Mouse (Mus musculus) CH12.LX (cell line): ENCODE measurements around the gene Htt. TPM values are rescaled to one million over a fixed set of nuclear protein-coding genes. Genes with fewer than 3 reads are reported as not detected.

Experiments
- DNase-seq: peaks from one replicate; pipeline ENCODE4 v3.0.0-alpha.2; 2013; ENCODE audit errors: extremely low read depth
- H3K27ac ChIP-seq: 2 replicates; pipeline ENCODE4 v1.5.1; 2012; ENCODE audit warnings: low read depth, mild to moderate bottlenecking, control low read depth, moderate library complexity; ENCODE audit not compliant: insufficient read depth
- H3K27me3 ChIP-seq: replicated peaks from 2 replicates; pipeline ENCODE3; 2012; ENCODE audit warnings: inconsistent platforms
- H3K36me3 ChIP-seq, 2 experiments: replicated peaks in 1 of 2; 2 replicates each; pipeline versions ENCODE3 to v1.6.1; 2012; ENCODE audit warnings: inconsistent platforms in 1 of 2, low read length in 1 of 2, mild to moderate bottlenecking in 1 of 2, mixed read lengths in 1 of 2, moderate library complexity in 1 of 2; ENCODE audit not compliant: control insufficient read depth in 1 of 2, insufficient read depth in 1 of 2
- H3K4me1 ChIP-seq, 2 experiments: 2 replicates each; pipeline ENCODE4 v1.6.1; 2012; ENCODE audit warnings: inconsistent platforms in 1 of 2, moderate library complexity in 1 of 2; ENCODE audit not compliant: insufficient read depth in 2 of 2, control insufficient read depth in 1 of 2
- H3K4me2 ChIP-seq: 2 replicates; pipeline ENCODE4 v1.6.1; 2012; ENCODE audit warnings: low read depth, mild to moderate bottlenecking, control low read depth; ENCODE audit not compliant: poor library complexity, insufficient read depth, severe bottlenecking
- H3K4me3 ChIP-seq, 3 experiments: fragments of 150-350 bp in 1 of 3; sonication (generic) in 1 of 3; replicated peaks in 1 of 3; 2 replicates each; pipeline versions ENCODE3 to v1.5.1; 2011 to 2012; ENCODE audit warnings: low read depth in 2 of 3, low read length in 2 of 3, mild to moderate bottlenecking in 2 of 3, moderate library complexity in 2 of 3, control low read depth in 1 of 3, improper control_type of control experiment in 1 of 3, inconsistent platforms in 1 of 3, mixed read lengths in 1 of 3; ENCODE audit not compliant: poor library complexity in 1 of 3
- H3K79me2 ChIP-seq: replicated peaks from 2 replicates; pipeline ENCODE4 v1.6.1; 2012; ENCODE audit warnings: mild to moderate bottlenecking, moderate library complexity; ENCODE audit not compliant: control insufficient read depth, poor library complexity, insufficient read depth, severe bottlenecking; ENCODE audit errors: extremely low read depth
- H3K9ac ChIP-seq: 2 replicates; pipeline ENCODE4 v1.6.1; 2012; ENCODE audit warnings: low read depth, mild to moderate bottlenecking, control low read depth, moderate library complexity; ENCODE audit not compliant: insufficient read depth
- H3K9me3 ChIP-seq: replicated peaks from 2 replicates; pipeline ENCODE3; 2012; ENCODE audit warnings: low read length, inconsistent platforms, mixed read lengths
- BHLHE40 ChIP-seq: IDR thresholded peaks from 2 replicates; pipeline ENCODE4 v1.6.1; 2011; ENCODE audit warnings: mild to moderate bottlenecking, low read depth, low read length, improper control_type of control experiment
- CHD2 ChIP-seq: IDR thresholded peaks from 2 replicates; pipeline ENCODE4 v1.6.1; 2011; ENCODE audit warnings: low read length, improper control_type of control experiment
- GABPA ChIP-seq: IDR thresholded peaks from 2 replicates; pipeline ENCODE4 v1.6.1; 2012; ENCODE audit warnings: low read depth, low read length, improper control_type of control experiment, inconsistent platforms; ENCODE audit not compliant: insufficient replicate concordance
- HCFC1 ChIP-seq: IDR thresholded peaks from 2 replicates; pipeline ENCODE4 v1.6.1; 2012; ENCODE audit warnings: low read depth, mild to moderate bottlenecking, inconsistent platforms, low read length, improper control_type of control experiment
- JUN ChIP-seq: IDR thresholded peaks from 2 replicates; pipeline ENCODE4 v1.6.1; 2011; ENCODE audit warnings: low read depth, mild to moderate bottlenecking, low read length, improper control_type of control experiment, moderate library complexity; ENCODE audit not compliant: insufficient read depth
- MAZ ChIP-seq: IDR thresholded peaks from 2 replicates; pipeline ENCODE4 v1.6.1; 2012; ENCODE audit warnings: low read depth, mild to moderate bottlenecking, inconsistent platforms, low read length, improper control_type of control experiment, moderate library complexity
- MEF2A ChIP-seq: IDR thresholded peaks from 2 replicates; pipeline ENCODE4 v1.6.1; 2014; ENCODE audit warnings: low read depth, mild to moderate bottlenecking, inconsistent platforms, low read length, improper control_type of control experiment, borderline replicate concordance
- MXI1 ChIP-seq: IDR thresholded peaks from 2 replicates; pipeline ENCODE4 v1.6.1; 2011; ENCODE audit warnings: mild to moderate bottlenecking, low read depth, low read length, improper control_type of control experiment
- MYC ChIP-seq: IDR thresholded peaks from 2 replicates; pipeline ENCODE4 v1.6.1; 2011; ENCODE audit warnings: low read depth, mild to moderate bottlenecking, improper control_type of control experiment, low read length
- NELFE ChIP-seq: IDR thresholded peaks from 2 replicates; pipeline ENCODE4 v1.6.1; 2011; ENCODE audit warnings: low read depth, low read length, improper control_type of control experiment
- NRF1 ChIP-seq: IDR thresholded peaks from 2 replicates; pipeline ENCODE4 v1.6.1; 2014; ENCODE audit warnings: low read depth, mild to moderate bottlenecking, inconsistent platforms, low read length, improper control_type of control experiment, moderate library complexity
- PAX5 ChIP-seq: IDR thresholded peaks from 2 replicates; pipeline ENCODE4 v1.6.1; 2012; ENCODE audit warnings: low read length, inconsistent platforms, mixed read lengths
- POLR2A ChIP-seq: IDR thresholded peaks from 2 replicates; pipeline ENCODE4 v1.6.1; 2011; ENCODE audit warnings: low read depth, mild to moderate bottlenecking, improper control_type of control experiment, low read length
- POLR2AphosphoS2 ChIP-seq: IDR thresholded peaks from 2 replicates; pipeline ENCODE4 v1.6.1; 2011; ENCODE audit warnings: low read depth, low read length, improper control_type of control experiment
- RAD21 ChIP-seq: IDR thresholded peaks from 2 replicates; pipeline ENCODE4 v1.6.1; 2011; ENCODE audit warnings: low read depth, mild to moderate bottlenecking, low read length, improper control_type of control experiment, moderate library complexity
- RCOR1 ChIP-seq: conservative IDR thresholded peaks from 2 replicates; pipeline ENCODE4 v1.6.1; 2012; ENCODE audit warnings: low read depth, mild to moderate bottlenecking, inconsistent platforms, low read length, improper control_type of control experiment
- SMC3 ChIP-seq: IDR thresholded peaks from 2 replicates; pipeline ENCODE4 v1.6.1; 2011; ENCODE audit warnings: low read depth, low read length, improper control_type of control experiment
- UBTF ChIP-seq: IDR thresholded peaks from 2 replicates; pipeline ENCODE4 v1.6.1; 2012; ENCODE audit warnings: low read depth, mild to moderate bottlenecking, inconsistent platforms, low read length, improper control_type of control experiment, moderate library complexity
- ZC3H11A ChIP-seq: IDR thresholded peaks from 2 replicates; pipeline ENCODE4 v1.6.1; 2012; ENCODE audit warnings: low read depth, mild to moderate bottlenecking, inconsistent platforms, low read length, improper control_type of control experiment
- ZKSCAN1 ChIP-seq: IDR thresholded peaks from 2 replicates; pipeline ENCODE4 v1.6.1; 2012; ENCODE audit warnings: low read depth, inconsistent platforms, low read length, improper control_type of control experiment, borderline replicate concordance
- dilution Hi-C: fragments of 300-500 bp; cut with MboI; formaldehyde crosslinking; loops from 2 replicates; pipeline ENCODE4 v1.14.3; 2020; ENCODE audit warnings: low sequenced_read_pairs; ENCODE audit not compliant: extremely low pct_unique_long_range_greater_than_20kb, extremely low pct_ligation_motif_present
- in situ Hi-C: fragments of 300-500 bp; cut with MboI; formaldehyde crosslinking; loops from 3 replicates; pipeline ENCODE4 v1.14.3; 2019; ENCODE audit warnings: low sequenced_read_pairs, low pct_ligation_motif_present, low pct_unique_long_range_greater_than_20kb, mixed read lengths
- polyA plus RNA-seq: library from polyadenylated mRNA; unstranded; fragments of >175 nt; gene quantifications from 2 replicates; pipeline ENCODE4 v1.2.1, GENCODE M21; 2012; ENCODE audit warnings: low read depth; ENCODE audit not compliant: insufficient read length
- total RNA-seq, 2 experiments: library from RNA; depleted of rRNA; stranded (reverse); fragments of 300-350 nt in 1 of 2; fragments of >200 nt in 1 of 2; gene quantifications; 2 replicates each; pipeline ENCODE4 v1.2.3; 2012 to 2014

Gene Htt
- total and polyA plus RNA-seq, 3 experiments: 10.2 to 18.1 (median 18.1) TPM

- H3K79me2 ChIP-seq: no peaks in the 10 kb centered on the region
- no peak overlapping the region for H3K4me2 ChIP-seq
- H3K4me3 ChIP-seq: no peak overlapping the region
- peaks cover 54 to 92% of the 10 kb centered on the region in 2 experiments for H3K36me3 ChIP-seq
- in situ Hi-C loops: no loop called here
- no peak overlapping the region for H3K9ac ChIP-seq
- no peak overlapping the region for H3K27ac ChIP-seq
- TF ChIP-seq POLR2A: no peak
- TF ChIP-seq NRF1: no peak
- TF ChIP-seq POLR2AphosphoS2: no peak
- no peak for TF ChIP-seq JUN
- TF ChIP-seq RAD21: no peak
- no peak for TF ChIP-seq MXI1
- no peak for TF ChIP-seq HCFC1
- no peak for TF ChIP-seq UBTF
- no peak for TF ChIP-seq MYC
- no peak for TF ChIP-seq CHD2
- no peak for TF ChIP-seq ZKSCAN1
- TF ChIP-seq GABPA: no peak
- TF ChIP-seq RCOR1: no peak
- no peak for TF ChIP-seq BHLHE40
- TF ChIP-seq SMC3: no peak
- TF ChIP-seq NELFE: no peak
- no peak for TF ChIP-seq MAZ
- TF ChIP-seq PAX5: no peak
- TF ChIP-seq ZC3H11A: no peak
- TF ChIP-seq MEF2A: no peak
- TF ChIP-seq, all 38 proteins: peak for 0
- dilution Hi-C loops: no loop called here
- Histone ChIP-seq H3K4me1 (peaks cover 0 to 5% of the 10 kb centered on the region in 2 experiments; a peak in 1 of 4 replicates), H3K27me3 (no peaks in the 10 kb centered on the region), H3K9me3 (no peaks in the 10 kb centered on the region)
- DNase-seq: no peak
Measured at GRCm38 (mm10) chr5:34908726-34909633, 147.4 kb downstream of the Htt start.
